Mouse (Mus musculus): ENCODE measurements around the gene Acot12. TPM values are rescaled to one million over a fixed set of nuclear protein-coding genes. Genes with fewer than 3 reads are reported as not detected.
A peak's percentile ranks its signal among the peaks of the same experiment; 100 is the strongest.
"Not testable (repeated sequence)": the region's sequence is repeated elsewhere in the genome, so short reads cannot be mapped to it uniquely, and the experiment has no call there.

Acot12 gene
- polyA plus RNA-seq, 1 experiment from 2014 or later, result not detected

GRCm38 (mm10) chr13:91756230-91756629 is 14.9 kb downstream of the Acot12 start:
- no peaks in the 10 kb centered on the region for H3K36me3 ChIP-seq (ENCODE audit: insufficient read depth, low read length)
- H3K9me3 ChIP-seq (ENCODE audit: low read length), result no peaks in the 10 kb centered on the region
- no peak overlapping the region for H3K9ac ChIP-seq (replicated peaks; ENCODE audit: low read depth)
- no peaks in the 10 kb centered on the region for H3K27me3 ChIP-seq (replicated peaks; ENCODE audit: insufficient read depth, low read length)
- no peak overlapping the region for H3K4me2 ChIP-seq (replicated peaks; ENCODE audit: low read depth, low read length)
- no peak for ATAC-seq
- DNase-seq (ENCODE audit: low spot score), result no peak
- TF ChIP-seq EP300 (IDR thresholded peaks at IDR 0.05) (no peak), CTCF (IDR thresholded peaks at IDR 0.05) (no peak)
- H3K27ac ChIP-seq (ENCODE audit: low read length), result no peak overlapping the region
- H3K4me3 ChIP-seq (ENCODE audit: low read depth, low read length), result no peak overlapping the region
- H3K4me1 ChIP-seq (ENCODE audit: insufficient read depth, low read depth, low read length), result no peaks in the 10 kb centered on the region
- 79% methylated on average over 4 of the region's 4 CpGs for WGBS

- Histone ChIP-seq H3K9ac (replicated peaks; ENCODE audit: low read depth) (no peak overlapping the region), H3K4me1 (ENCODE audit: insufficient read depth, low read depth, low read length) (no peaks in the 10 kb centered on the region), H3K4me2 (replicated peaks; ENCODE audit: low read depth, low read length) (no peak overlapping the region), H3K9me3 (ENCODE audit: low read length) (no peaks in the 10 kb centered on the region), H3K27ac (ENCODE audit: low read length) (no peak overlapping the region), H3K4me3 (ENCODE audit: low read depth, low read length) (no peak overlapping the region), H3K27me3 (replicated peaks; ENCODE audit: insufficient read depth, low read length) (no peaks in the 10 kb centered on the region), H3K36me3 (ENCODE audit: insufficient read depth, low read length) (no peaks in the 10 kb centered on the region)
- 35% methylated on average over 7 of the region's 7 CpGs for WGBS
- TF ChIP-seq EP300 (IDR thresholded peaks at IDR 0.05) (0 out of 2 replicates have a peak, but pooled peaks have one; percentile 15), CTCF (IDR thresholded peaks at IDR 0.05) (no peak)
- ATAC-seq (no peak), DNase-seq (ENCODE audit: low spot score) (no peak)
These were observed 17.2 kb downstream of the Acot12 start for GRCm38 (mm10) chr13:91758316-91759048.

- Histone ChIP-seq H3K4me1 (ENCODE audit: insufficient read depth, low read depth, low read length) (no peaks in the 10 kb centered on the region), H3K36me3 (ENCODE audit: insufficient read depth, low read length) (no peaks in the 10 kb centered on the region), H3K4me3 (ENCODE audit: low read depth, low read length) (no peak overlapping the region), H3K27ac (ENCODE audit: low read length) (no peak overlapping the region), H3K27me3 (replicated peaks; ENCODE audit: insufficient read depth, low read length) (no peaks in the 10 kb centered on the region), H3K9me3 (ENCODE audit: low read length) (no peaks in the 10 kb centered on the region), H3K4me2 (replicated peaks; ENCODE audit: low read depth, low read length) (no peak overlapping the region), H3K9ac (replicated peaks; ENCODE audit: low read depth) (no peak overlapping the region)
- WGBS, result 44% methylated on average over 8 of the region's 8 CpGs
- ATAC-seq (no peak), DNase-seq (ENCODE audit: low spot score) (no peak)
- TF ChIP-seq CTCF (IDR thresholded peaks at IDR 0.05) (no peak), EP300 (IDR thresholded peaks at IDR 0.05) (no peak)
These were observed 18.5 kb downstream of the Acot12 start for GRCm38 (mm10) chr13:91759791-91760190.

- H3K4me2 ChIP-seq (replicated peaks; ENCODE audit: low read depth, low read length), result no peak overlapping the region
These were observed 19.2 kb downstream of the Acot12 start for GRCm38 (mm10) chr13:91760302-91761050.

GRCm38 (mm10) chr13:91761654-91762445 is 20.5 kb downstream of the Acot12 start:
- TF ChIP-seq EP300 (IDR thresholded peaks at IDR 0.05) (no peak), CTCF (IDR thresholded peaks at IDR 0.05) (no peak)
- Histone ChIP-seq H3K4me2 (replicated peaks; ENCODE audit: low read depth, low read length) (no peak overlapping the region), H3K27me3 (replicated peaks; ENCODE audit: insufficient read depth, low read length) (no peaks in the 10 kb centered on the region), H3K36me3 (ENCODE audit: insufficient read depth, low read length) (no peaks in the 10 kb centered on the region), H3K4me3 (ENCODE audit: low read depth, low read length) (no peak overlapping the region), H3K4me1 (ENCODE audit: insufficient read depth, low read depth, low read length) (no peaks in the 10 kb centered on the region), H3K9me3 (ENCODE audit: low read length) (no peaks in the 10 kb centered on the region), H3K27ac (ENCODE audit: low read length) (no peak overlapping the region), H3K9ac (replicated peaks; ENCODE audit: low read depth) (no peak overlapping the region)
- no peak for DNase-seq (ENCODE audit: low spot score)
- ATAC-seq, result no peak
- 80% methylated on average over 6 of the region's 6 CpGs for WGBS

More at GRCm38 (mm10) chr13:91760302-91761050, 19.2 kb downstream of the Acot12 start:
- Histone ChIP-seq H3K4me1 (ENCODE audit: insufficient read depth, low read depth, low read length) (no peaks in the 10 kb centered on the region), H3K36me3 (ENCODE audit: insufficient read depth, low read length) (no peaks in the 10 kb centered on the region), H3K9ac (replicated peaks; ENCODE audit: low read depth) (no peak overlapping the region), H3K27me3 (replicated peaks; ENCODE audit: insufficient read depth, low read length) (no peaks in the 10 kb centered on the region), H3K4me3 (ENCODE audit: low read depth, low read length) (no peak overlapping the region), H3K27ac (ENCODE audit: low read length) (no peak overlapping the region), H3K9me3 (ENCODE audit: low read length) (no peaks in the 10 kb centered on the region)
- DNase-seq (ENCODE audit: low spot score) (no peak), ATAC-seq (no peak)
- WGBS, result 89% methylated on average over 8 of the region's 8 CpGs
- TF ChIP-seq EP300 (IDR thresholded peaks at IDR 0.05) (no peak), CTCF (IDR thresholded peaks at IDR 0.05) (no peak)

GRCm38 (mm10) chr13:91763654-91764053 is 22.3 kb downstream of the Acot12 start:
- H3K4me3 ChIP-seq (ENCODE audit: low read depth, low read length); H3K9ac ChIP-seq (replicated peaks; ENCODE audit: low read depth); H3K4me2 ChIP-seq (replicated peaks; ENCODE audit: low read depth, low read length); H3K27me3 ChIP-seq (replicated peaks; ENCODE audit: insufficient read depth, low read length); H3K4me1 ChIP-seq (ENCODE audit: insufficient read depth, low read depth, low read length); H3K36me3 ChIP-seq (ENCODE audit: insufficient read depth, low read length); H3K27ac ChIP-seq (ENCODE audit: low read length); H3K9me3 ChIP-seq (ENCODE audit: low read length); DNase-seq (ENCODE audit: low spot score); ATAC-seq: not testable (repeated sequence)
- 86% methylated on average over 3 of the region's 3 CpGs for WGBS
